Mouse (Mus musculus): ENCODE measurements at regions not wholly inside any gene's neighbourhood (a gene's known extent, or its start where the extent isn't known, plus 50 kb on each side); places are given as distances from the start of the nearest gene placed in this dataset.
A peak's percentile ranks its signal among the peaks of the same experiment; 100 is the strongest.

GRCm38 (mm10) chr10:17042090-17042489, 680.9 kb upstream of the Cited2 start:
- no peak for ATAC-seq
- no peaks in the 10 kb centered on the region for H3K9me3 ChIP-seq (ENCODE audit: control insufficient read depth, low read length)
- H3K27me3 ChIP-seq (replicated peaks; ENCODE audit: control insufficient read depth, insufficient read depth, low read length): no peaks in the 10 kb centered on the region
- no peak overlapping the region for H3K9ac ChIP-seq (ENCODE audit: low read depth, low read length)
- no peak overlapping the region for H3K27ac ChIP-seq (ENCODE audit: low read depth, low read length)
- no peak overlapping the region for H3K4me2 ChIP-seq (ENCODE audit: low read length)
- no peaks in the 10 kb centered on the region for H3K36me3 ChIP-seq (ENCODE audit: control insufficient read depth, insufficient read depth, low read length)
- H3K4me1 ChIP-seq (ENCODE audit: control insufficient read depth, insufficient read depth, low read depth, low read length): no peaks in the 10 kb centered on the region
- H3K4me3 ChIP-seq (ENCODE audit: low read length): no peak overlapping the region
- WGBS: 95% methylated on average over 1 of the region's 1 CpGs

- H3K9ac ChIP-seq (ENCODE audit: low read depth, low read length): no peak overlapping the region
- no peak for ATAC-seq
- no peak overlapping the region for H3K4me2 ChIP-seq (ENCODE audit: low read length)
- no peaks in the 10 kb centered on the region for H3K36me3 ChIP-seq (ENCODE audit: control insufficient read depth, insufficient read depth, low read length)
- H3K27ac ChIP-seq (ENCODE audit: low read depth, low read length): no peak overlapping the region
- no peaks in the 10 kb centered on the region for H3K27me3 ChIP-seq (replicated peaks; ENCODE audit: control insufficient read depth, insufficient read depth, low read length)
- no peaks in the 10 kb centered on the region for H3K4me1 ChIP-seq (ENCODE audit: control insufficient read depth, insufficient read depth, low read depth, low read length)
- 80% methylated on average over 3 of the region's 3 CpGs for WGBS
- H3K9me3 ChIP-seq (ENCODE audit: control insufficient read depth, low read length): no peaks in the 10 kb centered on the region
- no peak overlapping the region for H3K4me3 ChIP-seq (ENCODE audit: low read length)
Measured at GRCm38 (mm10) chr10:17042973-17043372, 680.0 kb upstream of the Cited2 start.

GRCm38 (mm10) chr10:17046765-17047164, 676.3 kb upstream of the Cited2 start:
- no peak for ATAC-seq
- no peak overlapping the region for H3K4me2 ChIP-seq (ENCODE audit: low read length)
- 87% methylated on average over 5 of the region's 5 CpGs for WGBS

GRCm38 (mm10) chr10:17072906-17073305, 650.1 kb upstream of the Cited2 start:
- Histone ChIP-seq H3K4me2 (ENCODE audit: low read length) (no peak overlapping the region), H3K27me3 (replicated peaks; ENCODE audit: control insufficient read depth, insufficient read depth, low read length) (no peaks in the 10 kb centered on the region), H3K36me3 (ENCODE audit: control insufficient read depth, insufficient read depth, low read length) (no peaks in the 10 kb centered on the region), H3K9ac (ENCODE audit: low read depth, low read length) (no peak overlapping the region), H3K9me3 (ENCODE audit: control insufficient read depth, low read length) (no peaks in the 10 kb centered on the region), H3K4me1 (ENCODE audit: control insufficient read depth, insufficient read depth, low read depth, low read length) (peaks cover 4% of the 10 kb centered on the region), H3K27ac (ENCODE audit: low read depth, low read length) (no peak overlapping the region), H3K4me3 (ENCODE audit: low read length) (no peak overlapping the region)
- no peak for ATAC-seq
- WGBS: 94% methylated on average over 1 of the region's 1 CpGs

More at GRCm38 (mm10) chr10:17046765-17047164, 676.3 kb upstream of the Cited2 start:
- H3K9me3 ChIP-seq (ENCODE audit: control insufficient read depth, low read length): no peaks in the 10 kb centered on the region
- no peak overlapping the region for H3K27ac ChIP-seq (ENCODE audit: low read depth, low read length)
- H3K4me1 ChIP-seq (ENCODE audit: control insufficient read depth, insufficient read depth, low read depth, low read length): no peaks in the 10 kb centered on the region
- H3K27me3 ChIP-seq (replicated peaks; ENCODE audit: control insufficient read depth, insufficient read depth, low read length): no peaks in the 10 kb centered on the region
- H3K4me3 ChIP-seq (ENCODE audit: low read length): no peak overlapping the region
- no peaks in the 10 kb centered on the region for H3K36me3 ChIP-seq (ENCODE audit: control insufficient read depth, insufficient read depth, low read length)
- no peak overlapping the region for H3K9ac ChIP-seq (ENCODE audit: low read depth, low read length)

- Histone ChIP-seq H3K9ac (ENCODE audit: low read depth, low read length) (no peak overlapping the region), H3K4me1 (ENCODE audit: control insufficient read depth, insufficient read depth, low read depth, low read length) (peaks cover 4% of the 10 kb centered on the region), H3K4me3 (ENCODE audit: low read length) (no peak overlapping the region), H3K36me3 (ENCODE audit: control insufficient read depth, insufficient read depth, low read length) (no peaks in the 10 kb centered on the region), H3K27me3 (replicated peaks; ENCODE audit: control insufficient read depth, insufficient read depth, low read length) (no peaks in the 10 kb centered on the region), H3K9me3 (ENCODE audit: control insufficient read depth, low read length) (no peaks in the 10 kb centered on the region), H3K4me2 (ENCODE audit: low read length) (no peak overlapping the region), H3K27ac (ENCODE audit: low read depth, low read length) (no peak overlapping the region)
- WGBS: 59% methylated on average over 1 of the region's 1 CpGs
- ATAC-seq: no peak
Measured at GRCm38 (mm10) chr10:17074013-17074401, 649.0 kb upstream of the Cited2 start.

GRCm38 (mm10) chr10:17074402-17075027, 648.5 kb upstream of the Cited2 start:
- no peak for ATAC-seq
- no peak overlapping the region for H3K27ac ChIP-seq (ENCODE audit: low read depth, low read length)

GRCm38 (mm10) chr10:17075147-17075546, 647.9 kb upstream of the Cited2 start:
- H3K4me2 ChIP-seq (ENCODE audit: low read length): no peak overlapping the region
- peaks cover 4% of the 10 kb centered on the region for H3K4me1 ChIP-seq (ENCODE audit: control insufficient read depth, insufficient read depth, low read depth, low read length)
- no peaks in the 10 kb centered on the region for H3K27me3 ChIP-seq (replicated peaks; ENCODE audit: control insufficient read depth, insufficient read depth, low read length)
- no peak overlapping the region for H3K9ac ChIP-seq (ENCODE audit: low read depth, low read length)
- H3K9me3 ChIP-seq (ENCODE audit: control insufficient read depth, low read length): no peaks in the 10 kb centered on the region
- H3K36me3 ChIP-seq (ENCODE audit: control insufficient read depth, insufficient read depth, low read length): no peaks in the 10 kb centered on the region
- H3K4me3 ChIP-seq (ENCODE audit: low read length): no peak overlapping the region
- no peak overlapping the region for H3K27ac ChIP-seq (ENCODE audit: low read depth, low read length)
- WGBS: 74% methylated on average over 4 of the region's 4 CpGs
- ATAC-seq: no peak

More at GRCm38 (mm10) chr10:17074402-17075027, 648.5 kb upstream of the Cited2 start:
- Histone ChIP-seq H3K4me2 (ENCODE audit: low read length) (no peak overlapping the region), H3K9me3 (ENCODE audit: control insufficient read depth, low read length) (no peaks in the 10 kb centered on the region), H3K9ac (ENCODE audit: low read depth, low read length) (peak overlapping the region; percentile 13; the same call in 1 of the 2 replicates), H3K4me3 (ENCODE audit: low read length) (no peak overlapping the region), H3K4me1 (ENCODE audit: control insufficient read depth, insufficient read depth, low read depth, low read length) (peaks cover 4% of the 10 kb centered on the region), H3K36me3 (ENCODE audit: control insufficient read depth, insufficient read depth, low read length) (no peaks in the 10 kb centered on the region), H3K27me3 (replicated peaks; ENCODE audit: control insufficient read depth, insufficient read depth, low read length) (no peaks in the 10 kb centered on the region)
- 41% methylated on average over 6 of the region's 6 CpGs for WGBS

- 22% methylated on average over 2 of the region's 2 CpGs for WGBS
- Histone ChIP-seq H3K9me3 (ENCODE audit: control insufficient read depth, low read length) (no peaks in the 10 kb centered on the region), H3K4me1 (ENCODE audit: control insufficient read depth, insufficient read depth, low read depth, low read length) (peaks cover 4% of the 10 kb centered on the region), H3K4me2 (ENCODE audit: low read length) (no peak overlapping the region), H3K27me3 (replicated peaks; ENCODE audit: control insufficient read depth, insufficient read depth, low read length) (no peaks in the 10 kb centered on the region), H3K27ac (ENCODE audit: low read depth, low read length) (no peak overlapping the region), H3K36me3 (ENCODE audit: control insufficient read depth, insufficient read depth, low read length) (no peaks in the 10 kb centered on the region), H3K9ac (ENCODE audit: low read depth, low read length) (no peak overlapping the region), H3K4me3 (ENCODE audit: low read length) (no peak overlapping the region)
- ATAC-seq: no peak
Measured at GRCm38 (mm10) chr10:17075576-17075975, 647.4 kb upstream of the Cited2 start.

- Histone ChIP-seq H3K27me3 (replicated peaks; ENCODE audit: control insufficient read depth, insufficient read depth, low read length) (no peaks in the 10 kb centered on the region), H3K4me3 (ENCODE audit: low read length) (no peak overlapping the region), H3K9me3 (ENCODE audit: control insufficient read depth, low read length) (no peaks in the 10 kb centered on the region), H3K4me1 (ENCODE audit: control insufficient read depth, insufficient read depth, low read depth, low read length) (peaks cover 4% of the 10 kb centered on the region), H3K9ac (ENCODE audit: low read depth, low read length) (no peak overlapping the region), H3K4me2 (ENCODE audit: low read length) (no peak overlapping the region), H3K36me3 (ENCODE audit: control insufficient read depth, insufficient read depth, low read length) (no peaks in the 10 kb centered on the region), H3K27ac (ENCODE audit: low read depth, low read length) (no peak overlapping the region)
- no peak for ATAC-seq
- 75% methylated on average over 4 of the region's 4 CpGs for WGBS
Measured at GRCm38 (mm10) chr10:17076186-17076585, 646.8 kb upstream of the Cited2 start.

All from hindbrain, embryonic 16.5 days (tissue).